Mouse (Mus musculus): Measurements from ENCODE around the gene Gm20388.

Gene Gm20388

DNA sequence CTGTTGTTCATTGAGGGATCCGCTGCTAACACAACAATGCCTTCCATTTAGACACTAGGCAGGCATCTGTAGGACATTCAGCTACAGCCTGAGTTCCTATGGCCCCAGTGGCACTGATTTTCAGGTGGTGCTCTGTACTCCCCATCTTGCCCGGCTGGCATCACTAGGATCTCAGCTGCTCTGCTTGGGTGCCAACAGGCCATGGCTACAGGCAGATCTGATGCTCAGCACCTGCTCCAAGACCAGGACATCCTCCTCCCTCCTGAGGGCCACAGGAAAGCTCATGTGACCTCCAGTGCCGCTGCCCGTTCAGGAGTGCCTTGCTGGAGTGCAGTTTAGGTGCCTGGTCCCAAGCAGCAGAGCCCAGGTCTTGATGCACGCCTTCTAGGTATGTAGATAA lies 1721.8 kb downstream of the Gm20388 start:
- no peak for DNase-seq (ENCODE audit: low spot score in 2 of 2)

DNA sequence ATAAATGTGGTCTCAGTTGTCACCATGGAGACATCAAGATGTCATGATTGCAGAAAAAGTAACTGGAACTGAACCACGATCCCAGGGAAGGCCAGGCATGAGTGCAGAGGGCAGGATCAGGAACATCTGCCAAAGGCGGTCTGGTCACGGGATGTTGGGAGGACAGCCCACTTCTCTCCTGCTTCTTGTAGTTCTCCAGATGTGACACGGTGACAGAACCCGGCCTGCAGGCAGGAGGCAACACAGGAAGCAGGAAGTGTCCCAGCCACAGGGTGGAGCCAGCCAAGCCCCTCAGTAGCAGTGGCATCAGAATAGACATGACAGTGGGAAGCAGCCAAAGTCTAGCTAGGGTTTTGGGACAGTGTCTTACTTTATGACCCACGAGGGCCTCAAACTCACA lies 1724.9 kb downstream of the Gm20388 start:
- DNase-seq (ENCODE audit: low spot score in 2 of 2), result no peak

DNA sequence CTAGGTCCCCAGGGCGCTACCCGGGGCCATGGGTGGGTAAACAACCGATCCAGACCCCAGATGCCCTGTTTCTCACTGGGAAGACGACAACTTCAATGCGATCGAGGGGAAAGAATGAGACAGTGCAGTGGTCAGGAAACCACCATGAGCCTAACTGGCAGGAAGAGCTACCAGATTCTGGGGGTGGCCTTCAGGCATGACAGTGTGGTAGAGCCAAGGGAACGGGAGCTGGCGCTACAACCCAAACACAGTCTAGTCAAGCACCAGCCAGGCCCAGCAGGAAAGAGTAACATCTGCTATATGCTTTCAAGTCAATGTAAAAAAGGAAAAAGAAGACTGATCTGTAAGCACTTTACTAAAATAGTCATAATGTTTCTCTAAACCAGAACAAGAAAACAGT lies 1725.5 kb downstream of the Gm20388 start:
- DNase-seq (ENCODE audit: low spot score in 2 of 2), result no peak

DNA sequence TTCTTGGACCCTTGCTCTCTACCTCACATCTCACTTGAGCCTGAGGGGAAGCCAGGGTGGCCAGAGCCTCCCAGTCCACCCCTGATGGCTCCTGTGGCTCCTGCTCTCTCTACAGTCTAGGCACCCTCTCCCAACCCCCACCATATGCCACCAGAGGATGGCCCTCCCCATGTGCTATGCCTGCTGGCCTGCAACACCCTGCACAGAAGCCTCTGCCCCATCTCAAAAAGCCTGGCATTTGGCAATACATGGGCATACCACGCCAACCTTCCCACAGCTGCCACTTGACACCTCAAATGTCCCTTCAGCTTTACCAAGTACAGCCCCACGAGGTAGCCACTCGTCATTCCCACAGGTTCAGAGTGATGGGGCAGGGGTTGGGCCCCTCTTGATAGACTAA lies 1732.2 kb downstream of the Gm20388 start:
- no peak for DNase-seq (ENCODE audit: low spot score in 2 of 2)

DNA sequence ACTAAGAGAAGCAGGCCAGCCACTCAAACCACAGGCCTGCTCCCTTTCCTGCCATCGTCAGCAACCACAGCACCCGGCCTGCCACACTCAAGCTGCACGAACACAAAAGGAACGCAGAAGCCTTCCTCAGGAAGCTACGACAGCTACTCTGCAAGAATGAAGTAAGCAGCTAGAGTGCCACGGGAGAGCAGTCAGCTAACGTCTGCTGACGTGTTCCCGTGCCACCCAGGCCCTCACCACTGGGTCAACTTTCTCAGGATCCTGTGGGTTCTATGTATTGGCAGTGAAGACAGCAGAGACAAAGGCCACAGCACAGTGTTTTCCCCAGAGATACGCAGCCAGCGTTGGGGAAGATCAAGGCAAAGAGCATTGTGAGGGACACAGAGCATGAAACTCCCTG lies 1732.7 kb downstream of the Gm20388 start:
- DNase-seq (ENCODE audit: low spot score in 2 of 2), result no peak

DNA sequence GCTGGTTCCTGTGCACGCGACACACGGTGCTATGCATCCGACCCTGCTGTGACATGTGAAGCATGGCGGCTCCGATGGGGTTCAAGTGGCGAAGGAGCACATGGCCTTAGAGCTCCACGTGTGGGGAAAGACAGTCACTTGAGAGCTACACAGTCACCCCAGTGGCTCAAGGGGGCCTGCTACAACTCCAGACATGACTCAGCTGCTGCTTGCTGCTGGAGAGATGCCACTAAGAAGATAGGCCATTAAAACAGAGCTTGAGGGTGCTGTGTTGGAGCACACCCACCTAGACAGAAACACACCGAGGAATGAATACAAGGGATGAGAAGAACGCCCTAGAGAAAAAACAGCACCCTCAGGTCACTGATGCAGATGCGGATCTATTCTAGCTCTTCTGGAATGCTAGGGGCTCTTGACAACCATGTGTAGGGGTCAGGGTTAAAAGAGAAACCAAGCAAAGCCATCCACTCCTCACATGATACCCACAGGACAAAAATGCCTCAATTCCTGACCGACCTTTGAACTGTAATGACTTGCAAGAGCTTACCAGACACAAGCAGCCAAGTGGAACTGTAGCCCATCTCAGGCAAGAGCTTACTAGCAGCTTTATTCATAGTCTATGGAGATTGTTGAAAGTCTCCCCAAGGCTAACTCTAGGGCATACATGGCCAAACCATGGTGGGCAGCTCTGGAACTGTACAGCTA lies 1737.0 kb downstream of the Gm20388 start:
- no peak for DNase-seq (ENCODE audit: low spot score in 2 of 2)

DNA sequence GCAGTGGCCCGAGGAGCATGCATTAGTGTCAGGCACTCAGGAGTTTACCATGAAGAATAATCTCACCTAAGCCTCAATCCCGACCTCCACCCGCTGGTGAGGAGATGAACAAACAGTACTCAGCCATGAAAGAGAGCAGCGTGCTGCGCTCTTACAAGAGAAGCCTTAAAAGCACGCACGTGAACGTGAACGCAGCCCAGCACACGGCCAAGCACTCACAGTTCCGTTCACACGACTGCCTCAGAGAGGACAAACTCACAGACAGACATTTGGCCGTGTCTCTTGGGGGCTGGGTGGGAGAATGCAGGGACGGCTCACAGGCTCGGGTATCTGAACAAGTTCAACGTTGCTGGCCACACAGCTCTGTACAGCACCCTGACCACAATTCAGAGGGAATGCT lies 1737.8 kb downstream of the Gm20388 start:
- DNase-seq (ENCODE audit: low spot score in 2 of 2), result no peak

DNA sequence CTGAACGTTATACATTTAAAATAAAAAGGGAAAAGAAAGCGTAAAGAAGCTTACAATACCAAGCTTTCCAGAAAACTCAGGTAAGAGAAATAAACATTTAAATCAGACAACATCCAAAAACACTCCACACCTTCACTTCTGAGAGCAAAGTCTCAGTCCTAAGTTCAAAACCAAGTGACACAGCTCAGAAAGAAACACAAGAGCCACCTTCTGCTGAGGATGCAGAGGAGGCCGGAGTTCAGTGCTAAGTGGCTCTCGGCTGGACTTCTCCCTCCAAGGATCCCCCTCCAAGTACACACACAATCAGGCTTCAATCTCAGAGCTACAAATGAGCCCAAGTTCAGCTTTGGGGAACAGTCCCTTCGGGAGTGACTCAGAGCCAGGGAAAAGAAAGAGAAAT lies 1738.8 kb downstream of the Gm20388 start:
- DNase-seq (ENCODE audit: low spot score in 2 of 2), result no peak

DNA sequence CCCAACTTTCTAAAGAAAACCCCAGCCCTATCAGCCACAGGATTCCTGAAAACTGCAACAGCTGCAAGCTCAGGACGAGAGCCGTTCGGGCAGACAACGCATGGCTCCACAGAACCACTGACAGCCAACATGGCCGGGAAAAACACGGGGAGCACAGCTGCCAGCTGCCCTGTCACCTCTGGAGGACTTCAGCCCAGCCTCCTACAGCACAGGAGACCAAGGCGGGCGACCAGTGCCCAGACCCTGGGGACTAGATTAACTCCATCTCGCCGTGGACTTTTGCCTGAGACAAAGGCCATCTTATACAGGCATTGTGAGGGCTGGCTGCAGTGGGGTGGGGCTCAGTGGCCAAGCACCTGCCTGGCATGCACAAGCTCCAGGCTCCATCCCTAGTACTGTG lies 1739.3 kb downstream of the Gm20388 start:
- no peak for DNase-seq (ENCODE audit: low spot score in 2 of 2)

DNA sequence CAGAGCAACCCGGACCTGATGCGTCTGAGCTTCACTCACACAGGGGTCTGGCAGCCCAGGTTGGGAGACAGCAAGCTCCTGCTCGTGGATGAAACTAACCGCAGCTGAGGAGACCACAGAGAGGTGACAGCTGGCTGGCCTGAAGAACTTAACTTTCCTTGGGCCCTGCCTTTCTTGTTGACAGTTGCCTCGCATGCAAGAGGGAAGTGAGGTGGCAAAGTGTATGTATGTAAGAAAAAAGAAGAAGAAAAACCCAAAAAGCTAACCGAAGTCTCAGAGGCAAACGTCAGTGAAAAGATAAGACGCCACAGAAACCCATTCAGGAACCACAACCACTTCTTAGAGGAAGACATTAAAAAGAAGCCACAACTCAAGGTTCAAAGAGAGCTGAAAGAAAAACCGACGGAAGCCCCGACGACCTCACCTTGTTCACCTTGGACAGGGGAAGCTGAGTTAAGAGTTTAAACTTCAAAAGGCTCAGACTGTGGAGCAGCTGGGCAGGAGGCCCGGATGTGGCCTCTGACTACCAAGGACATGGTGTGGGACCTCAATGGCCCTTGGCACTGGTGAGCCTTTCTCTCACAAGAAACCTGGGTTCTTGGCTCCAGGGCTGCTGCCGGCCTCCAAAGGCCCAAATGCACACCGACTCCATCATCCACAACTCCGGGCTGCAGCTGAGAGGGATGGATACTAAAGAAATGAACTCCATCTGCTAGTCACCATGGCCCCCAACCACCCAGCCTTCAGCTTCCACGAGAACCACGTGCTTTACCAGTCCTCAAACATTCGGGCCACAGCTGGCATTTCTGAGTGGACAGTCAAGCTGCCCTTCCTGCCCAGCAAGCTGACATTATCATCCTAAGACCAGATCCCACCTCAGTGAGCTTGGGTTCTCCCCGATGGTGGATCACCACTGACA lies 1740.0 kb downstream of the Gm20388 start:
- no peak for DNase-seq (ENCODE audit: low spot score in 2 of 2)

DNA sequence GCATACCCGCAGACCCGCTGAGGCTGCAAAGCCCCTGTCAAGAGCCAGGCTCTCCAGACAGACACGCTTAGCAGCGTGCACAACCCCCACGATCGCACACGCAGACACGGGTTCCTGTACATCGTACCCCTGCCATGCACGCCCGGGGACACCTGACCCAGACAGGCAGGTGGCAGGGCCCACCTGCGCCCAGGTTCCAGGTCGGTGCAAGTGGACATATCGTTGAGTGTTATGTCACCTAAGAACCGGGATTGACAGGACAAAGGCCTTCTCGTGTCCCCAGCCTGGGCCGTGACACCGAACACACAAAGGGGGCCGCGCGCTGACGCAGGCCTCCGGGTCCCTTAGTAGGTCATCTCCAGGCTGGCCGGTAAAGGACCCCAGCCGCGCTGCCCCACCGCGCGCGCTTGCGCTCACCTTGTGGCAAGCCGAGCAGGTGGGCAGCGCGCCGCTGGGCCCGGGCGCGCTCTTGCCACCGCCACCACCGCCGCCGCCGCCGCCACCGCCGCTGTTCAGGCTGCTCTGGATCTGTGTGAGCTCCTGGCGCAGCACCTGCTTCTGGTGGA lies 1740.8 kb downstream of the Gm20388 start:
- DNase-seq (ENCODE audit: low spot score in 2 of 2), result no peak

DNA sequence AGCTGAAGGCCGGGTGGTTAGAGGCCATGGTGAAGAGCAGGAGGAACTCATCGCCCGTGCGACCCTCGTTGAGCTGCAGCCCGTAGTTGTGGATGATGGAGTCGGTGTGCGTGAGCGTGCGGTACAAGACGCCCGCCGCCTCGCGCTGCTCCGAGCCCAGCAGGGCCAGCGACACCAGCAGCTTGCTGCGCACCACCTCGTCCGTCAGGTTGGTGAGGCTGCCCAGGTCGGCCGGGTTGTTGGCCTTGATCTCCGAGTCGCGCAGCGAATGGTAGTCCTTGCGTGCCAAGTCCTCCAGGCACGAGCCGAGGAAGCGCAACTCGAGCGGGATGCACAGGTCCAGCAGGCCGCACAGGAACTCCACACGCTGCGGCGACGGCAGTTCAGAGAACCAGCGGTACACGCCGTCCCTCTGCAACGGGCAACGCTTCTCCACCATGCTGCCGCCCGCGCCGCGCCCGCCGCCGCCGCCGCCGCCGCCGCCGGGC lies 1741.3 kb downstream of the Gm20388 start:
- peak in 1 of 2 experiments; percentile 37 for DNase-seq (ENCODE audit: low spot score in 2 of 2)

DNA sequence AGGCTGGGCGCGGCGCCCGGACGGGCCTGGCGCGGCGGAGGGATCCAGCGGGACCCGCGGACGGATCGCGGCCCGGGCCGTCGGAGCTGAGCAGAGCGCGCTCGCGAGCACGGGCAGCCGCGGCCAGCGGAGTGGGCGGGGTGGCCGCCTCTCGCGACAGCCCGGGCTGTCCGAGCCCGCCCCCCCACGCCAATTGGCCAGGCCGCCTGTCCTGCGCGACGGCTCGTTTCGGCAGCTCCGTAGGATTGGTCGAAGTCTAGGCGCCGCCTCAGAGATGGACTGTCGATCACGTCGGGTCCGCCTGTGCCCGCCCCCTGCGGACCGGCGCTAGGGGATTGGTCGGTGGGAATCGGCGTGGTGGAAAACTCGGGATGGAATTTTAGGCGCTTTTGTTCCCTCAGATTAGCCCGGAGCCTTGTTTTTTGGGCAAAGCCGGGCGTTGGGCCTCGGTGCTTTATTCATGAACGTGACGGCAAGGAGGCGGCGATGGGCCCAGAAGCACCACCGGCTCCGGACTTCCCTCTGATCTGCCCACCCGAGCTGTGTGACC lies 1742.2 kb downstream of the Gm20388 start, which contains the start of gene Zcchc14:
Zcchc14 (minus strand) TSS at position 128 of the 550 bp plus-strand sequence.
- peak; percentile 93 to 98 for DNase-seq (ENCODE audit: low spot score in 2 of 2)

DNA sequence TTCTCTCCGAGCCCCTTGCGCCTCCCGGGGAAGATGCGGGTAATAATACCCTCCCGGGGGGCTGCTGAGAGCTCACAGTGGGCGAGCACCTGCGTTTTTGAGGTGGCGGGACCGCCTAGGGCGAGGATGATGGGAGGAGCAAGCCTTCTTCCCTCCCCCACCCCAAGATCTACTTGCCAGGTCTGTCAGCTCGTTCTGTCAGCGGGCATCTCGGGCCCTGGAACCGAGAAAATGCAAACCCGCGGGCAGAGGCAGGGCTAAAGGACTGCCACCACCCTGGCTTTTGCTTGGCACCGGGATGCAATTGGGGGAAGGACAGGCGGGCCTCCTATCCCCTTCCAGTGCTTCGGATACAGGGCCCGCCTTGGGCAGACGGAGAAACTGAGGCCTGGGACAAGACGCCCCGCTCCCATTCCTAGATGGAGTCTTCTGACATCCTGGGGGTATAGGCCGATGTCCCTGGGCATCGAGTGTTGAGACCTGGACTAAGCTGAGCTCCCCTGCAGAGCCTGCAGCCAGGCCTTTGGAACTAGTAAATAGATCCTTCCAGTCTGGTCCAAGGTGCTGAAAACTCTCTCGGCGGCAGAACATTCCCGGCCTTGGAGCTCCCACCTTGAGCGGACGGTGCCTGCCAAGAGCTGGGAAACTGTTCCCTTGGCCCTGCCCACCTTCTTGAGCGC lies 1742.8 kb downstream of the Gm20388 start:
- no peak for DNase-seq (ENCODE audit: low spot score in 2 of 2)

DNA sequence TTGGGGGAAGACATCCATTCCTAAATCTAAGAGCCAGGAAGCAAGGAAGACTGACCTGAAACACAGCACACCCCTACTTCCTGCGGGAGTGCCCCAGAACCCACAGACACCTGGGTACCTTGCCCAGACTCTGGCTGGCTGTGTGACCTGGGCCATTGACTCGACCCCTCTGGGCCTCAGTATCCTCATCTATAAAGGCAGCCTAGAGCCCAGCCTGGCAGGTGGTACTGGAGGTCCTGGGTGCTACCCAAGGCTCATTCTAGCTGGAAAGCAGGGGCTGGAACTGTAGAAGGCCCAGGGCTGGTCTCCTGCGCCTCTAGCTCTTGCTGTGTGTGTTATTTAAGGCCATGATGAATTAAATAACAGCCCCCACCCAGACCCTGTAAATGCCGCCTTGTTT lies 1743.5 kb downstream of the Gm20388 start:
- DNase-seq (ENCODE audit: low spot score in 2 of 2), result no peak

DNA sequence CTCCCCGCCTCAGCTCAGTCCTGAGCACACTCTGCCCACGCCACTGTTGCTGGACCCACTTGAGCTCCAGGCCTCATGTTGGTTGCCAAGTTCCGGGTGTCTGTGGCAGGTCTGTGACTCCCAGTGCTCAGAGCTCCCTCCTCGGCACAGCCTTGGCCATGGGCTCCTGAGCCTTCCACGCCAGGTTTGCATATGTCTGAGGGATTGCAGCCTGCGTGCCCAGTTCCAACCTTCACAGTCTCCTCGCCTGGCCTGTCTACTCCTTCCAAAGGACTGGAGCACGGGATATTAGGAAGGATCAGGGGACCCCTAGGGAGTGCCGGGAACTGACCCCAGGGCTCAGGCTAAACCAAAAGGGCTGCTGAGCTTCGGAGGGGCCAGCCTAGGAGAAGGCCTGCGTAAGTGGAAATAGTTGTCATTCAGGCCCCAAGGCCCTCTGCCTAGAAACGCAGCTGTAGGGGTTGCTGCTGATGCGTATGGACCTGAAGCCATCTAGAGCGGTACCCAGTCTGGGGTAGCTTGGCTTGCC lies 1744.4 kb downstream of the Gm20388 start:
- DNase-seq (ENCODE audit: low spot score in 2 of 2), result no peak

DNA sequence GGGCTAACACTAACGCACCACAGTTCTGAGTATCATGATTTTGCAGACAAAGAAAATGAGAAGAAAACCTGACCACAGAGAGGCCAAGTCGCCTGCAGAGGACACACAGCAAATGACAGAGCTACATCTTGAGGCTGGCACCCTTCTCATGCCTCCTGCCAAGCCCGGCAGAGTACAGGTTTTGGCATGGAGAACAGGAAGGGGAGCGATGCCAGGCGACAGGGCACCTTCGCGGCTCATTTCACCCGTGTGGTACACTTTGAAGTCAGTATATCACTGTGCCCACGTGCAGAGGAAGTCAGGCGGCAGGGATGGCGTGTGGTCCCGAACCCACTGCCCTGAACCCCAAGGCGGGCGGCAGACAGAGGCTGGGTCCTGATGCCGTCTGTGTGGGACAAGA lies 1750.0 kb downstream of the Gm20388 start:
- no peak for DNase-seq (ENCODE audit: low spot score in 2 of 2)

DNA sequence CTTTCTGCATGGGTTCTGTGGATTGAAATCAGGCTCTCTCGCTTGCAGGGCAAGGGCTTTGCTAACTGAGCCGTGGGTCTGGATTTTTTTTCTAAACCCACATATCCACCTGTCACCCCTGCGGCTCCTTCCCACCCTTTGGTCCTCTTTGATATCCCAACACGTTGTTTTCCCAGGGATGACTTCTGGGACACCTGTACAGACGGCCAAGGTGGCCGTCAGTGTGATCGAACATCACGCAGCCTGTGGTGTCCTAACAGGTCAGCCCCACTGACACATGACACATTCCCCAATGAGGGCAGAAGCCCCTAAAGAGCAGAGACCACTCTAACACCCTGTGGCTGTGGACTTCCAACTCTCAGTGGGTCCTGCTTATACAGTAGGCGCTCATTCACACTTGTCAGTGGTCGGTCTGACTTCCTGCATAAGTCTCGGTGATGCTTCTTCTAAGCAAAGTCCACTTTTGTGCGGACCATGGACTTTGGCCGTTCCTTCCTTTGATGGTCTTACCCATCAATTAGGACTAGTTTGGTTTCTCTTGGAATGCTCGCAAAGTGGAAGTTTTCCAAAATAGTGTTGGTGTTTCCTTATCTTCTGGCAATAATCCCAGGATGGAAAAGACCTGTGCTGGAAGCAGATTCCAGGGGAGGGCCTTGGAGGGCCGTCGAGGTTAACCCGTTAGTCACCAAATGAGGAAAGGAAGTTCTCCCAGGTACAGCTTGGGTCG lies 1751.2 kb downstream of the Gm20388 start:
- no peak for DNase-seq (ENCODE audit: low spot score in 2 of 2)

DNA sequence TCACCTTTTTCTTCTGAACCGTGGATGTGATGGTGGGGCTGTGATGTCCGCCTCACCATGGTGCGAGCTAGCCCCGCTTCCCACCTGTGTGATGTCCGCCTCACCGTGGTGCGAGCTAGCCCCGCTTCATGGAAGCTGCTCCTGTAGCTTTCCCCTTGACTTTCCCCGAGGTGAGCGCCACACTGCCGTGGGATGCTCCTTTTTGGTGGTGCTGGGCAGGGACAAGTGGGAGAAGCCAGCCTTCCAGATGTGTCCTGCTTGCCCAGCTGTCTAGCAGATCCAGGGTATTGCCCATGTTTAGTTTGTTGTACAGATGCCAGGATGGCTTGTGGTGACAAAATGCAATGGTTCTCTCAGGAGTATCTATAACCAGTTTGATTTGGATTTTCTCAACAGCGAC lies 1752.5 kb downstream of the Gm20388 start:
- DNase-seq (ENCODE audit: low spot score in 2 of 2), result no peak

DNA sequence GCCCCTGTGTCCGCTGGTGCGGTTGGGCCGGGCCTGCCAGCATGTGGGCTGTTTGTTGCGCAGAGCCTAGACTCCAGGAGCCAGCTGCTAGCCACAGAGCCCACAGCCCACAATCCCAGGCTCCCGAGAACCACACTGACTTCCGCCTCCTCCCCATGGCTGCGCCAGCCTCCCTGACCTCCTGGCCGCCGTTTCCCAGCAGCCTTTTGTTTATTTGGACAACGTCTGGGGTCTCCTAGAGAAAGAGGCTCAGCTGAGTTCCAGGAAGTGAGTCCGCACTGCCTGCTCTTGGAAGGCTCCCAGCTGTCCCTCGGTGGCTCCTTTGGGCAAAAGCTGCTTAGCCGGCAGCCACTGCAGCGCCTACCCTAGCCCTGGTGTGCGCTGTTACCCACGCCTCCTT lies 1754.7 kb downstream of the Gm20388 start:
- no peak for DNase-seq (ENCODE audit: low spot score in 2 of 2)

All from frontal cortex, postnatal 25 days (tissue).